Mouse (Mus musculus): Measurements from ENCODE around the gene Man2a2. TPM values are rescaled to one million over a fixed set of nuclear protein-coding genes. Genes with fewer than 3 reads are reported as not detected.

The Man2a2 gene
- polyA plus RNA-seq, 1 experiment from 2014 or later, result 7.6 TPM

- Histone ChIP-seq H3K9ac (ENCODE audit: low read length) (peak within 1 kb of the TSS; percentile 75), H3K4me1 (ENCODE audit: control insufficient read depth, insufficient read depth, low read length) (peaks cover 29% of the 10 kb centered on the region), H3K36me3 (ENCODE audit: control insufficient read depth, insufficient read depth, low read length) (peaks cover 21% of the 10 kb centered on the region), H3K4me3 (ENCODE audit: low read depth, low read length) (peak within 1 kb of the TSS; percentile 54), H3K9me3 (replicated peaks; ENCODE audit: control insufficient read depth, low read length) (no peaks in the 10 kb centered on the region), H3K27ac (ENCODE audit: low read depth, low read length) (peak within 1 kb of the TSS; percentile 86), H3K4me2 (ENCODE audit: low read length) (peak within 1 kb of the TSS; percentile 85), H3K27me3 (replicated peaks; ENCODE audit: control insufficient read depth, insufficient read depth, low read length) (no peaks in the 10 kb centered on the region)
- DNase-seq (ENCODE audit: low spot score) (peak; percentile 78), ATAC-seq (peak; percentile 42)
- 1% methylated on average over 11 of the region's 11 CpGs for whole genome bisulfite sequencing
Observed at GRCm38 (mm10) chr7:80340793-80341192, 30.4 kb downstream of the Man2a2 start, which contains the start of gene Unc45a. Unc45a (minus strand) TSS chr7:80341005.

DNA sequence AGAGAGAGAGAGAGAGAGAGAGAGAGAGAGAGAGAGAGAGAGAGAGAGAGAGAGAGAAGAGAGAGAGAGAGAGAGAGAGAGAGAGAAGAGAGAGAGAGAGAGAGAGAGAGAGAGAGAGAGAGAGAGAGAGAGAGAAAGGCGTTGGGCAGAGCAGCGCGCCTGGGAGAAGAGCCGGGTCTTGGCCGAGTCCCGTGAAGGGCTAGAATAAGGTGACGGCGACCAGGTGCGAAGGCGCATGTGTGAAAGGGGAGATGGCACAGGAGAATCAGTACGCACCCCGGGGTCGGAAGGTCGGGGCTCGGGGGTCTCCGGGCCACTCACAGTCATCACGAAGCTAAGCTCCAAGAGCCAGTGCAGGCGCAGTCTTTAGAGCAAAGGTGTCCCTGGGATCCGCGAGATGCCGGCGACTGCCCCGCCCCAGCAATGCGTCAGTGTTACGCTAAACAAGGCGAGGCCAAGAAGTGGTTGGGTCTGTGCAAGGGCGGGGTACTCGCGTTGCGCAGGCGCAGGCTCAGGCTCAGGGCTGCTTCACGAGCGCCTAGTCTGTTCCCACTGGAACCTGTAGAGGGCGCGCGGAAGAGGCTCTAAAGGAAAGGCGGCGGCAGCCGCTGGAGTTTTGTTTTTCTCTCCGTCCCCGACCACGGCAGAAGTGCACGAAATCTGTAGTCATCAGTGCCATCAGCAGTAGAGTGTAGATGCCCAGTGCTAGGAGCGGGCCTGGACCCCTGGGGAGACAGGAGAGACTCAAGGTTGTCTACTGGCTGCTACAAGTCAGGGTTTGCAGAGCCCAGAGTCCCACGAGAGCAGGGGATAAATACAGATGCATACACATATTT lies 31.2 kb downstream of the Man2a2 start:
- peak overlapping the region; percentile 85 for H3K4me2 ChIP-seq (ENCODE audit: low read length)
- H3K36me3 ChIP-seq (ENCODE audit: control insufficient read depth, insufficient read depth, low read length), result peaks cover 29% of the 10 kb centered on the region
- ATAC-seq, result peak; percentile 98
- DNase-seq (ENCODE audit: low spot score), result peak; percentile 99
- H3K27ac ChIP-seq (ENCODE audit: low read depth, low read length), result peak overlapping the region; percentile 86
- H3K4me1 ChIP-seq (ENCODE audit: control insufficient read depth, insufficient read depth, low read length), result peaks cover 29% of the 10 kb centered on the region
- peak overlapping the region; percentile 75 for H3K9ac ChIP-seq (ENCODE audit: low read length)
- no peaks in the 10 kb centered on the region for H3K27me3 ChIP-seq (replicated peaks; ENCODE audit: control insufficient read depth, insufficient read depth, low read length)
- WGBS, result under 1% methylated on average over 45 of the region's 45 CpGs
- H3K9me3 ChIP-seq (replicated peaks; ENCODE audit: control insufficient read depth, low read length), result no peaks in the 10 kb centered on the region
- H3K4me3 ChIP-seq (ENCODE audit: low read depth, low read length), result peak overlapping the region; percentile 54

GRCm38 (mm10) chr7:80339371-80339770 lies 31.8 kb downstream of the Man2a2 start:
- peaks cover 35% of the 10 kb centered on the region for H3K36me3 ChIP-seq (ENCODE audit: control insufficient read depth, insufficient read depth, low read length)
- H3K9ac ChIP-seq (ENCODE audit: low read length), result peak overlapping the region; percentile 75
- WGBS, result 5% methylated on average over 17 of the region's 17 CpGs
- 0 out of 2 replicates have a peak overlapping the region, but pooled peaks have one; percentile 15 for H3K27ac ChIP-seq (ENCODE audit: low read depth, low read length)
- no peaks in the 10 kb centered on the region for H3K9me3 ChIP-seq (replicated peaks; ENCODE audit: control insufficient read depth, low read length)
- peaks cover 29% of the 10 kb centered on the region for H3K4me1 ChIP-seq (ENCODE audit: control insufficient read depth, insufficient read depth, low read length)
- ATAC-seq, result no peak
- H3K27me3 ChIP-seq (replicated peaks; ENCODE audit: control insufficient read depth, insufficient read depth, low read length), result no peaks in the 10 kb centered on the region
- DNase-seq (ENCODE audit: low spot score), result peak; percentile 31
- peak overlapping the region; percentile 85 for H3K4me2 ChIP-seq (ENCODE audit: low read length)
- peak overlapping the region; percentile 54 for H3K4me3 ChIP-seq (ENCODE audit: low read depth, low read length)

- Histone ChIP-seq H3K9ac (ENCODE audit: low read length) (no peak overlapping the region), H3K4me2 (ENCODE audit: low read length) (no peak overlapping the region), H3K4me3 (ENCODE audit: low read depth, low read length) (no peak overlapping the region), H3K27me3 (replicated peaks; ENCODE audit: control insufficient read depth, insufficient read depth, low read length) (no peaks in the 10 kb centered on the region), H3K4me1 (ENCODE audit: control insufficient read depth, insufficient read depth, low read length) (peaks cover 16% of the 10 kb centered on the region), H3K9me3 (replicated peaks; ENCODE audit: control insufficient read depth, low read length) (no peaks in the 10 kb centered on the region), H3K27ac (ENCODE audit: low read depth, low read length) (no peak overlapping the region), H3K36me3 (ENCODE audit: control insufficient read depth, insufficient read depth, low read length) (peaks cover 60% of the 10 kb centered on the region)
- no peak for DNase-seq (ENCODE audit: low spot score)
- ATAC-seq, result no peak
- WGBS, result 90% methylated on average over 3 of the region's 3 CpGs
Observed at GRCm38 (mm10) chr7:80336932-80337331, 34.2 kb downstream of the Man2a2 start.

DNA sequence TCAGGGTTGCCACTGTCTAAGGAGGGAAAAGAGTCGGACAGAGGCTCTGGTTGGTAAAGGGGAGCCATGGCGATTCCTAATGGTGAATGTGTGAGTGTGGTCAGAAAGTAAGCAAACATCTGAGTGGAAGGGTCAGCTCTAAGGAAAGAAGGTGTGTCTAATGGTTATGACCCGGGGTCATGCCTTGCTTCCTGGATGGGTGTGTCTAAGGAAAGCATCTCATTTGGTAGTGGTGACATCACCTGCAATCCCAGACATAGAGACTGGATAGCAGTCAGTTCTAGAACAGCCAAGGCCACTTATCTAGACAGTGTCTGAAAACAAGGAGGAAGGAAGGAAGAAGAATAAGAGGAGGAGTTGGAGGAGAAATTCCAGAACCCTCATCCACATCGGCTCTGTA lies 36.3 kb downstream of the Man2a2 start:
- H3K4me1 ChIP-seq (ENCODE audit: control insufficient read depth, insufficient read depth, low read length), result peaks cover 13% of the 10 kb centered on the region
- H3K36me3 ChIP-seq (ENCODE audit: control insufficient read depth, insufficient read depth, low read length), result peaks cover 80% of the 10 kb centered on the region
- no peak overlapping the region for H3K27ac ChIP-seq (ENCODE audit: low read depth, low read length)
- no peak overlapping the region for H3K4me2 ChIP-seq (ENCODE audit: low read length)
- no peak overlapping the region for H3K9ac ChIP-seq (ENCODE audit: low read length)
- H3K4me3 ChIP-seq (ENCODE audit: low read depth, low read length), result no peak overlapping the region
- WGBS, result 92% methylated on average over 4 of the region's 4 CpGs
- no peaks in the 10 kb centered on the region for H3K27me3 ChIP-seq (replicated peaks; ENCODE audit: control insufficient read depth, insufficient read depth, low read length)
- no peaks in the 10 kb centered on the region for H3K9me3 ChIP-seq (replicated peaks; ENCODE audit: control insufficient read depth, low read length)
- ATAC-seq (no peak), DNase-seq (ENCODE audit: low spot score) (no peak)

GRCm38 (mm10) chr7:80331433-80331832 lies 39.7 kb downstream of the Man2a2 start:
- H3K9me3 ChIP-seq (replicated peaks; ENCODE audit: control insufficient read depth, low read length), result no peaks in the 10 kb centered on the region
- no peak overlapping the region for H3K4me2 ChIP-seq (ENCODE audit: low read length)
- no peak overlapping the region for H3K27ac ChIP-seq (ENCODE audit: low read depth, low read length)
- DNase-seq (ENCODE audit: low spot score) (no peak), ATAC-seq (no peak)
- H3K27me3 ChIP-seq (replicated peaks; ENCODE audit: control insufficient read depth, insufficient read depth, low read length), result no peaks in the 10 kb centered on the region
- peaks cover 100% of the 10 kb centered on the region for H3K36me3 ChIP-seq (ENCODE audit: control insufficient read depth, insufficient read depth, low read length)
- WGBS, result 97% methylated on average over 19 of the region's 19 CpGs
- H3K4me3 ChIP-seq (ENCODE audit: low read depth, low read length), result no peak overlapping the region
- no peak overlapping the region for H3K9ac ChIP-seq (ENCODE audit: low read length)
- no peaks in the 10 kb centered on the region for H3K4me1 ChIP-seq (ENCODE audit: control insufficient read depth, insufficient read depth, low read length)

DNA sequence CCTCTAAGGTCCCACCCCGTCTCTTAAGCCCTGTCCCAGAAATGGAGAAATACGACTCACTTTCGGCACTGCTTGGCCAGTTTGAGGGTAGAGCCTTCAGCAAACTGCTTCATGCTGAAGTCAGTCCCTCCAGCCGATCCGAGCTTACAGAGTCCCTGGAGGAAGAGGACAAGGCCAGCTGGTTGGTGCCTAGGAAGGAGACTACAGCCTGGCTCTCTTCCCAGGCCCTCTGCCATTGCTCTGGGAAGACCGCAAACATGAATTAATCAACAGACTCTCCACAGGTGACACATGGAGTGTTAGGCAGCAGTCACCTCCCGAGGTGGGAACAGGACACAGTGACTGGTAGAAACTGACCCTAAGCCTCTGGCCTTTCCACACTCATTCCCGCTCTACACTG lies 40.9 kb downstream of the Man2a2 start:
- DNase-seq (ENCODE audit: low spot score) (no peak), ATAC-seq (no peak)
- H3K9ac ChIP-seq (ENCODE audit: low read length), result no peak overlapping the region
- H3K36me3 ChIP-seq (ENCODE audit: control insufficient read depth, insufficient read depth, low read length), result peaks cover 100% of the 10 kb centered on the region
- H3K4me1 ChIP-seq (ENCODE audit: control insufficient read depth, insufficient read depth, low read length), result no peaks in the 10 kb centered on the region
- WGBS, result 85% methylated on average over 8 of the region's 8 CpGs
- H3K9me3 ChIP-seq (replicated peaks; ENCODE audit: control insufficient read depth, low read length), result no peaks in the 10 kb centered on the region
- H3K4me2 ChIP-seq (ENCODE audit: low read length), result no peak overlapping the region
- no peak overlapping the region for H3K27ac ChIP-seq (ENCODE audit: low read depth, low read length)
- no peak overlapping the region for H3K4me3 ChIP-seq (ENCODE audit: low read depth, low read length)
- no peaks in the 10 kb centered on the region for H3K27me3 ChIP-seq (replicated peaks; ENCODE audit: control insufficient read depth, insufficient read depth, low read length)

DNA sequence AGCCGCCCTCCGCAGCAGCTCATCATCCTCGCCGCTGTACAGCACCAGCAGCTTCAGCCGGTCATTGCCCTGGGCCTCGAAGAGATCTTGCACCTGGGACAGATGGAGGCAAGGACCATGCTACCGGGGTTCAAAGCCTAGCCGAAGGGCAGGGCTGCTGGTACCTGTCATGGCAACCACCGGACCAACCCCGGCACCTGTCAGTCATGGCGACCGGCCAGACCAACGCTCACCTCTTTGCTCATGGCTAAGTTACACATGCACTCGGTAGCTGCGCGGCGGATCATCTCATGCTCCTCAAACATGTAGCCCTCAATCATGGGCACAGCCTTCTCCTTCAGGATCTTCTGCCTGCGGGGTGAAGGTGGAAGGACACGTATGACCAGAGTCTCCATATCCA lies 45.1 kb downstream of the Man2a2 start:
- DNase-seq (ENCODE audit: low spot score) (no peak), ATAC-seq (no peak)
- Histone ChIP-seq H3K9ac (ENCODE audit: low read length) (no peak overlapping the region), H3K36me3 (ENCODE audit: control insufficient read depth, insufficient read depth, low read length) (peaks cover 62% of the 10 kb centered on the region), H3K27ac (ENCODE audit: low read depth, low read length) (no peak overlapping the region), H3K27me3 (replicated peaks; ENCODE audit: control insufficient read depth, insufficient read depth, low read length) (no peaks in the 10 kb centered on the region), H3K4me3 (ENCODE audit: low read depth, low read length) (no peak overlapping the region), H3K9me3 (replicated peaks; ENCODE audit: control insufficient read depth, low read length) (no peaks in the 10 kb centered on the region), H3K4me1 (ENCODE audit: control insufficient read depth, insufficient read depth, low read length) (peaks cover 9% of the 10 kb centered on the region), H3K4me2 (ENCODE audit: low read length) (no peak overlapping the region)
- 97% methylated on average over 19 of the region's 19 CpGs for WGBS

GRCm38 (mm10) chr7:80325292-80325868 lies 45.8 kb downstream of the Man2a2 start:
- Histone ChIP-seq H3K9me3 (replicated peaks; ENCODE audit: control insufficient read depth, low read length) (no peaks in the 10 kb centered on the region), H3K4me3 (ENCODE audit: low read depth, low read length) (no peak overlapping the region), H3K27me3 (replicated peaks; ENCODE audit: control insufficient read depth, insufficient read depth, low read length) (no peaks in the 10 kb centered on the region), H3K4me2 (ENCODE audit: low read length) (no peak overlapping the region), H3K9ac (ENCODE audit: low read length) (no peak overlapping the region), H3K36me3 (ENCODE audit: control insufficient read depth, insufficient read depth, low read length) (peaks cover 59% of the 10 kb centered on the region), H3K27ac (ENCODE audit: low read depth, low read length) (no peak overlapping the region), H3K4me1 (ENCODE audit: control insufficient read depth, insufficient read depth, low read length) (peaks cover 9% of the 10 kb centered on the region)
- no peak for DNase-seq (ENCODE audit: low spot score)
- ATAC-seq, result no peak
- 95% methylated on average over 16 of the region's 16 CpGs for WGBS
